Mouse (Mus musculus): ENCODE measurements at regions not wholly inside any gene's neighbourhood (a gene's known extent, or its start where the extent isn't known, plus 50 kb on each side); places are given as distances from the start of the nearest gene placed in this dataset.

DNA sequence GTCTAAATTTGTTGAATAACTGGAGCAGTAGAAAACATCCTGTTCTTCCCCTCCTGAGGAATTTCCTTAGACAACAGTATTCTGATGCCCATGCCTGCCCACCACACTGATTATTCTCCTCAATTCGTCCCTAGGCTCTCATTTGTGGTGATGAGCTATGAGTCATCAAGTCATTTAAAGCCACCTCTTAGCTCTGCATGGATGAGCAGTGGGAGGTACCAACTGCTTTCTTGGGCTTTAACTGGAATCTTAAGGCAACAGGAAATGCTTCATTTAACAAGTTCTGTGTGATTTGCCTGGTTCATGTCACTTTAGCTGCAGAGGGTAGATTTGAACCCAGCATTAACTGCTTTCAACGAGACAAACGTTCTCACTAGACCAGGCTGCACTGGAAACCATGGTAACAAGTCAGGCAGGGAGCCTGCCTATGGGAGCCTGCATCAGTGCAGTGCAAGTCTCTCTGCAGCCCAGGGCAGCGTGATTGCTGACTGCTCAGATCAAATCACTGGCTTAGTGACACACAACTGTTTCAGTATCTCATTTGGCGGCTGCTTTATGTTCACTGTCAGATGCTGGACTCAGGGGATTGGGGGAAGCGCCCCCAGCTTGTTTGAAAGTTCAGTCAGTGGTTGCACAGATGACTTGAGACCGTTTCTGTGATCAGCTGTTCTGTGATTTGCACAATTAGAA is 273.5 kb upstream of the Tle4 start:
- 16% methylated on average over 7 of the region's 7 CpGs for WGBS
- H3K27ac ChIP-seq = no peak overlapping the region

GRCm38 (mm10) chr19:14862654-14863468 is 265.0 kb upstream of the Tle4 start:
- no peak overlapping the region for H3K9ac ChIP-seq
- no peaks in the 10 kb centered on the region; the same call in 1 of the 2 replicates for H3K4me1 ChIP-seq (replicated peaks)
- H3K27ac ChIP-seq = no peak overlapping the region
- no peak overlapping the region for H3K4me2 ChIP-seq
- H3K9me3 ChIP-seq (replicated peaks) = no peaks in the 10 kb centered on the region
- H3K27me3 ChIP-seq = 0 out of 2 replicates have a peak, but pooled peaks cover 4% of the 10 kb centered on the region
- H3K36me3 ChIP-seq = no peaks in the 10 kb centered on the region
- 41% methylated on average over 13 of the region's 13 CpGs for WGBS
- H3K4me3 ChIP-seq = no peak overlapping the region
- no peak for ATAC-seq (replicated peaks; ENCODE audit: insufficient number of reproducible peaks, insufficient read depth, low FRiP score, low read depth)

More for the DNA sequence above, 273.5 kb upstream of the Tle4 start:
- no peak overlapping the region for H3K9ac ChIP-seq
- H3K4me1 ChIP-seq (replicated peaks) = 0 out of 2 replicates have a peak, but pooled peaks cover 3% of the 10 kb centered on the region
- no peaks in the 10 kb centered on the region for H3K36me3 ChIP-seq
- no peak overlapping the region for H3K4me3 ChIP-seq
- no peaks in the 10 kb centered on the region for H3K9me3 ChIP-seq (replicated peaks)
- ATAC-seq (replicated peaks; ENCODE audit: insufficient number of reproducible peaks, insufficient read depth, low FRiP score, low read depth) = no peak
- H3K27me3 ChIP-seq = no peaks in the 10 kb centered on the region
- no peak overlapping the region for H3K4me2 ChIP-seq

DNA sequence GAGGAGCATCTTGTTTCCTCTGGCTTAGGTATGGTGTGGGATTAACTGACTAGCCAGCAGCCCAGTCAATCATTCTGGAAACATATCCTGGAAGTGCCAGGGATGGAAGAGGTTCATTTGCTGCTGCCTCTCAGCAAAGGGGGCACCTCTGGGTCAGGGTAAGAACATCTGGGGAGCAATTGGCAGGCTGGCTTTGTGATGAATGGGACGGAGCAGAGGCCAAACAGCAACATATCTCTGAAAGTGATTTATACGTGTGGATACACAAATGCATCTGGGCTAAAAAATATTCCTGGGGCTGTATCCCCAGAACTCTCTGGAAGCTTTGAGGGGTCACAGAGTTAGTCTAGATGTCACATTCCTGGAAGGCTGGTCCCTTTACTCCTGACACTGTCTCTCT is 257.2 kb upstream of the Tle4 start:
- WGBS = 65% methylated on average over 2 of the region's 2 CpGs
- H3K4me2 ChIP-seq = no peak overlapping the region
- H3K9ac ChIP-seq = no peak overlapping the region

GRCm38 (mm10) chr19:14853416-14853815 is 255.6 kb upstream of the Tle4 start:
- Histone ChIP-seq H3K27ac (no peak overlapping the region), H3K4me2 (no peak overlapping the region), H3K4me1 (replicated peaks) (no peaks in the 10 kb centered on the region), H3K9me3 (replicated peaks) (no peaks in the 10 kb centered on the region), H3K4me3 (no peak overlapping the region), H3K36me3 (no peaks in the 10 kb centered on the region), H3K9ac (no peak overlapping the region), H3K27me3 (no peaks in the 10 kb centered on the region)
- WGBS = 69% methylated on average over 4 of the region's 4 CpGs
- ATAC-seq (replicated peaks; ENCODE audit: insufficient number of reproducible peaks, insufficient read depth, low FRiP score, low read depth) = no peak

More for the DNA sequence above, 257.2 kb upstream of the Tle4 start:
- no peaks in the 10 kb centered on the region for H3K4me1 ChIP-seq (replicated peaks)
- no peaks in the 10 kb centered on the region for H3K27me3 ChIP-seq
- H3K36me3 ChIP-seq = no peaks in the 10 kb centered on the region
- no peak overlapping the region for H3K27ac ChIP-seq
- no peak for ATAC-seq (replicated peaks; ENCODE audit: insufficient number of reproducible peaks, insufficient read depth, low FRiP score, low read depth)
- H3K4me3 ChIP-seq = no peak overlapping the region
- H3K9me3 ChIP-seq (replicated peaks) = no peaks in the 10 kb centered on the region

DNA sequence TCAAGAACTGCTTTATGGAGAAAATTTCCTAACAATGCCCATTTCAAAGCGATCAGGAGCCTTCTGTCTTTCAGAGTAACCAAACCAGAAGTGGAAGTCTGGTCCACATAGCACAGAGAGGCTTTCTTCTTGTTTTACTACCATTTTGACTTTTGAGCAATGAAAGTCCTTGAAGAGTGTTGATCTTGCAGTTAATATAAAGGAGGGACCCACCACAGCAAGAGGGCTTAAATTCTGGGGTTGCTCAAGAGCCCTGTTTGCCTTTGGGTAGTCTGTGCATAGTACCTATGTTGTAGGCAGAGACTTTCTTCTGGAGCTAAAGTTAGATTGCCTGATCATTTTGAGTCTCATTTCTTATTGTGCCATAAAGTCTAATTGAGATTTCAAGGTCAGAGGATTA is 251.7 kb upstream of the Tle4 start:
- no peak overlapping the region for H3K4me3 ChIP-seq
- no peaks in the 10 kb centered on the region for H3K4me1 ChIP-seq (replicated peaks)
- no peak for ATAC-seq (replicated peaks; ENCODE audit: insufficient number of reproducible peaks, insufficient read depth, low FRiP score, low read depth)
- no peaks in the 10 kb centered on the region for H3K27me3 ChIP-seq
- H3K9ac ChIP-seq = no peak overlapping the region
- H3K27ac ChIP-seq = no peak overlapping the region
- H3K36me3 ChIP-seq = no peaks in the 10 kb centered on the region
- 78% methylated on average over 1 of the region's 1 CpGs for WGBS
- no peak overlapping the region for H3K4me2 ChIP-seq
- no peaks in the 10 kb centered on the region for H3K9me3 ChIP-seq (replicated peaks)

DNA sequence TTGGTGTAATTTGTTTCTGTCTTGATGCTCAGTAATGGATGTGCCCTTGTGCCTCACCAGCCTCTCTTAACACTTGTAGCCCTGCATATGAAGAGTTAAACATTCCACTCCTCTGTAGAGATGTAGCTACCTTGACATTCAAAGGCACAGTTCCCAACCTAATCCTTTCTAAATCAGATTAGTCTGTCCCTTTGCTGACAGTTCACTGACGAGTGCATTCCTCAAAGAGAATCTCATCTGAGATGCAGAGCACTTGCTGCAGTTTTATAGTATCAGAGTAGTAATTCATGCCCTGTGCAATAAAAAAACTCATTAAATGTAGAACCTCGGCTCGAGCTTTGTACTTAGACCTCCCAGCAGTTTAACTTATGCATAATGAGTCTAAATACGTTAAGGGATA is 249.3 kb upstream of the Tle4 start:
- Histone ChIP-seq H3K9ac (no peak overlapping the region), H3K4me1 (replicated peaks) (no peaks in the 10 kb centered on the region), H3K9me3 (replicated peaks) (no peaks in the 10 kb centered on the region), H3K4me3 (no peak overlapping the region), H3K27ac (no peak overlapping the region), H3K4me2 (no peak overlapping the region), H3K27me3 (no peaks in the 10 kb centered on the region), H3K36me3 (no peaks in the 10 kb centered on the region)
- no peak for ATAC-seq (replicated peaks; ENCODE audit: insufficient number of reproducible peaks, insufficient read depth, low FRiP score, low read depth)
- WGBS = 57% methylated on average over 4 of the region's 4 CpGs

- Histone ChIP-seq H3K9ac (no peak overlapping the region), H3K9me3 (replicated peaks) (no peaks in the 10 kb centered on the region), H3K4me1 (replicated peaks) (no peaks in the 10 kb centered on the region), H3K27me3 (no peaks in the 10 kb centered on the region), H3K4me3 (no peak overlapping the region), H3K27ac (no peak overlapping the region), H3K36me3 (no peaks in the 10 kb centered on the region), H3K4me2 (no peak overlapping the region)
- 74% methylated on average over 8 of the region's 8 CpGs for WGBS
- no peak for ATAC-seq (replicated peaks; ENCODE audit: insufficient number of reproducible peaks, insufficient read depth, low FRiP score, low read depth)
These were observed 237.8 kb upstream of the Tle4 start for GRCm38 (mm10) chr19:14835629-14836028.

- WGBS = 65% methylated on average over 3 of the region's 3 CpGs
- Histone ChIP-seq H3K4me2 (no peak overlapping the region), H3K4me3 (no peak overlapping the region), H3K27ac (no peak overlapping the region), H3K9ac (no peak overlapping the region), H3K36me3 (no peaks in the 10 kb centered on the region), H3K4me1 (replicated peaks) (no peaks in the 10 kb centered on the region), H3K9me3 (replicated peaks) (no peaks in the 10 kb centered on the region), H3K27me3 (no peaks in the 10 kb centered on the region)
- ATAC-seq (replicated peaks; ENCODE audit: insufficient number of reproducible peaks, insufficient read depth, low FRiP score, low read depth) = no peak
These were observed 218.5 kb upstream of the Tle4 start for GRCm38 (mm10) chr19:14816354-14816753.

DNA sequence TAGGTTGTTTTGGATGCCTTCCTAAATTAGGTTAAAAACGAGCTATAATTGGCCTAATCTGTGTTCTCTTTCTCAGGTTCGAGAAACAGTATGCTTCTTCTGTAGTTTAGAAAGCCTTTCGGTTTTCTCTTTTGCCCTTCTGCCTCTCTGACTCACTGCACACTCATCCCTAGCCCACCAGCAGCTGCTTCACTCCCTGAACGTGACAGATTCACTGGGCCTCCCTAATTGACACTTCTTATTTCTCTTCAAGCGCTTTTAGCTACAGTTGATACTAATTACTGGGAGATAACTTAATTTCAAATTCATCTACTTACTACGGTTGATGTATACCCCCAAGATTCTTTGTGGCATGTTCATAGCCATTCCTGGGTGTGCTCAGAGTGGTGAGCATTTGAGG is 208.9 kb upstream of the Tle4 start:
- H3K9ac ChIP-seq = no peak overlapping the region
- H3K27ac ChIP-seq = no peak overlapping the region
- peaks cover 4% of the 10 kb centered on the region for H3K27me3 ChIP-seq
- H3K4me2 ChIP-seq = no peak overlapping the region
- no peak overlapping the region for H3K4me3 ChIP-seq
- H3K4me1 ChIP-seq (replicated peaks) = peaks cover 6% of the 10 kb centered on the region; the same call in 1 of the 2 replicates
- no peaks in the 10 kb centered on the region for H3K9me3 ChIP-seq (replicated peaks)
- ATAC-seq (replicated peaks; ENCODE audit: insufficient number of reproducible peaks, insufficient read depth, low FRiP score, low read depth) = no peak
- 71% methylated on average over 6 of the region's 6 CpGs for WGBS
- no peaks in the 10 kb centered on the region for H3K36me3 ChIP-seq

GRCm38 (mm10) chr19:14802909-14803650 is 205.2 kb upstream of the Tle4 start:
- no peak overlapping the region for H3K4me2 ChIP-seq
- ATAC-seq (replicated peaks; ENCODE audit: insufficient number of reproducible peaks, insufficient read depth, low FRiP score, low read depth) = no peak
- no peak overlapping the region for H3K9ac ChIP-seq
- 17% methylated on average over 5 of the region's 5 CpGs for WGBS
- H3K4me3 ChIP-seq = no peak overlapping the region
- peaks cover 31% of the 10 kb centered on the region for H3K27me3 ChIP-seq
- no peak overlapping the region for H3K27ac ChIP-seq
- H3K9me3 ChIP-seq (replicated peaks) = no peaks in the 10 kb centered on the region
- H3K36me3 ChIP-seq = no peaks in the 10 kb centered on the region
- H3K4me1 ChIP-seq (replicated peaks) = peaks cover 6% of the 10 kb centered on the region; the same call in 1 of the 2 replicates

DNA sequence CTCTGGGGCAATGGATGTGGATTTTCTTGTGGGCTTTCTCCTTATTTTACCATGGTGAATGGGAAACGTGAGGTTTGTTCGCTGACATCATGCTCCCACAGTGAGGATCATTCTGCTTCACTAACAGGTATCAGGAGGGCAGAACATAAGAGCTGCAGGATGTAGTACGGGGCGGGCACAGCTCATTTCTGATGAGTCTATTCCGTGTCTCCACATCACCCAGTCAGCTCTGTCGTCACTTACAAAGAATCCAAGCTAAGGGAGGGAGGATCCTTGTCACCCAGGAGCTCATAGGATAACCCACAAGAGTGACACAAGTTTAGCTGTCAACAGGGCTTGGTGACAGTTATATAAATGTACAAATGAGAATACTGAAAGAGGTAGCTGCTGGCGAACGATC is 203.8 kb upstream of the Tle4 start:
- Histone ChIP-seq H3K27ac (no peak overlapping the region), H3K4me1 (replicated peaks) (peaks cover 6% of the 10 kb centered on the region; the same call in 1 of the 2 replicates), H3K4me2 (no peak overlapping the region), H3K27me3 (peaks cover 34% of the 10 kb centered on the region), H3K9me3 (replicated peaks) (no peaks in the 10 kb centered on the region), H3K36me3 (no peaks in the 10 kb centered on the region), H3K4me3 (no peak overlapping the region), H3K9ac (no peak overlapping the region)
- WGBS = 41% methylated on average over 8 of the region's 8 CpGs
- 0 out of 2 replicates have a peak, but pooled peaks have one; percentile 43 for ATAC-seq (replicated peaks; ENCODE audit: insufficient number of reproducible peaks, insufficient read depth, low FRiP score, low read depth)
